Mouse (Mus musculus): ENCODE measurements at regions not wholly inside any gene's neighbourhood (a gene's known extent, or its start where the extent isn't known, plus 50 kb on each side); places are given as distances from the start of the nearest gene placed in this dataset.

DNA sequence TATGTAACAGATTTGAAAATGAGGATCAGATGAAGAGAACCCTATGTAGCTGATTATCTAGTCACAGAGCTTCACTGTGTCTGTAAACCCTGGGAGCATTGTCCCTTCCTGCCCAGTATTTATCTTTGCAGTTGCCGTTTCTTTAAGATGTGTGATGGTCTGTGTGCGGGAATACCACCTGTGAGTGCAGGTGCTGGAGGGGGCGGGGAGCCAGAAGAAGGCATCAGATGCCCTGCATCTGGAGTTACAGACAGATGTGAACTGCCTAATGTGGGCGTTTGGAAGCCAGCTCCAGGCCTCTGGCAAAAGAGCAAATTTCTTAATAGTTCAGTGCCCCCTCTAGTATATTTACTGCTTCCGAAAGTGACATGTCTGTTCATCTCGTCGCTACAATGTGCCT lies 193.1 kb downstream of the Diras2 start:
- H3K4me1 ChIP-seq (replicated peaks; ENCODE audit: control insufficient read depth, insufficient read depth, low read length) = no peaks in the 10 kb centered on the region
- no peak overlapping the region for H3K9ac ChIP-seq (replicated peaks; ENCODE audit: low read depth, low read length)
- no peaks in the 10 kb centered on the region for H3K9me3 ChIP-seq (ENCODE audit: control insufficient read depth, low read length)
- H3K36me3 ChIP-seq (ENCODE audit: control insufficient read depth, insufficient read depth) = no peaks in the 10 kb centered on the region
- no peaks in the 10 kb centered on the region for H3K27me3 ChIP-seq (replicated peaks; ENCODE audit: control insufficient read depth, insufficient read depth, low read length)
- no peak overlapping the region for H3K4me2 ChIP-seq (ENCODE audit: low read length)
- ATAC-seq = no peak
- WGBS = 80% methylated on average over 7 of the region's 7 CpGs
- H3K4me3 ChIP-seq (replicated peaks; ENCODE audit: low read length) = no peak overlapping the region
- no peak overlapping the region for H3K27ac ChIP-seq (ENCODE audit: low read length)

DNA sequence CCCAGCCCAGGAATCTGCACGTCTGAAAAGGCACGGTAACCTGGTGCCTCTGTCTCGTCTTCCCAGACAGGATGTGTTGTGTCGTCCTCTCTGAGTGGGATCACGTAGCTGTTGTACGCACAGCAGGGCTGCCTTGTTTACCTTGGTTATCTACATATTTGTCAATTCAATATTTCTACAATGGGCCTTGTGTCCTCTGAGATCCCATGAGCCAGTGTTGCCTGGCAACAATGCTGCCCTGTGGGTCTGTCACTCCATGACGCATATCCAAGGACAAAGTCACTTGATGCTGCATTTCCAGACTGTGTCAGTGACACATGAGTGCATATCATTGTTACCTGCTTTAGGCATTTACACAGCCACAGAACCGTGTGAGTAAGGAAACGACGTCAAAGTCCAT lies 191.9 kb downstream of the Diras2 start:
- ATAC-seq = no peak
- Histone ChIP-seq H3K4me3 (replicated peaks; ENCODE audit: low read length) (no peak overlapping the region), H3K4me1 (replicated peaks; ENCODE audit: control insufficient read depth, insufficient read depth, low read length) (no peaks in the 10 kb centered on the region), H3K27me3 (replicated peaks; ENCODE audit: control insufficient read depth, insufficient read depth, low read length) (no peaks in the 10 kb centered on the region), H3K9ac (replicated peaks; ENCODE audit: low read depth, low read length) (no peak overlapping the region), H3K36me3 (ENCODE audit: control insufficient read depth, insufficient read depth) (no peaks in the 10 kb centered on the region), H3K27ac (ENCODE audit: low read length) (no peak overlapping the region), H3K9me3 (ENCODE audit: control insufficient read depth, low read length) (no peaks in the 10 kb centered on the region), H3K4me2 (ENCODE audit: low read length) (no peak overlapping the region)
- 50% methylated on average over 10 of the region's 10 CpGs for WGBS

DNA sequence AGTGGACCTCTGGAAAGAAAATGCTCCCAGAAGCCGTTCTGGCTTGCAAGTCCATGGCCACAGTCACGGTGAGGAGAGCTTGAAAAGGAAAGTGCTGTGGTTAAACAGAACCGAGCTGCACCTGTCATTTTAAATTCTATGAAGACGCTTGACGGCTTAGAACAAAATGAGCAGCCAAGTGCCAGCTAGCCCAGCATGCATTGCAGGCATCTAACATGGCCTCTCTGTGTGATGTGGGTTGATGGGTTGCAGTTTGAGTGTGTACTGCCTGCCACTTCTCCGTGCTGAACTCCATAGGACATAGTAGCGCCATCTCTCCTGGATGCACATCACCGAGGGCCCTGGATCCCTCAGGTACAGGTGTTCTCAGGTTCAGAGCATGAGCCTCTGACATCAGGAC lies 189.1 kb downstream of the Diras2 start:
- H3K27ac ChIP-seq (ENCODE audit: low read length) = no peak overlapping the region
- no peak overlapping the region for H3K4me2 ChIP-seq (ENCODE audit: low read length)
- H3K27me3 ChIP-seq (replicated peaks; ENCODE audit: control insufficient read depth, insufficient read depth, low read length) = no peaks in the 10 kb centered on the region
- ATAC-seq = no peak
- H3K9ac ChIP-seq (replicated peaks; ENCODE audit: low read depth, low read length) = no peak overlapping the region
- WGBS = 91% methylated on average over 8 of the region's 8 CpGs
- H3K9me3 ChIP-seq (ENCODE audit: control insufficient read depth, low read length) = no peaks in the 10 kb centered on the region
- H3K4me1 ChIP-seq (replicated peaks; ENCODE audit: control insufficient read depth, insufficient read depth, low read length) = peaks cover 4% of the 10 kb centered on the region
- no peaks in the 10 kb centered on the region for H3K36me3 ChIP-seq (ENCODE audit: control insufficient read depth, insufficient read depth)
- no peak overlapping the region for H3K4me3 ChIP-seq (replicated peaks; ENCODE audit: low read length)

DNA sequence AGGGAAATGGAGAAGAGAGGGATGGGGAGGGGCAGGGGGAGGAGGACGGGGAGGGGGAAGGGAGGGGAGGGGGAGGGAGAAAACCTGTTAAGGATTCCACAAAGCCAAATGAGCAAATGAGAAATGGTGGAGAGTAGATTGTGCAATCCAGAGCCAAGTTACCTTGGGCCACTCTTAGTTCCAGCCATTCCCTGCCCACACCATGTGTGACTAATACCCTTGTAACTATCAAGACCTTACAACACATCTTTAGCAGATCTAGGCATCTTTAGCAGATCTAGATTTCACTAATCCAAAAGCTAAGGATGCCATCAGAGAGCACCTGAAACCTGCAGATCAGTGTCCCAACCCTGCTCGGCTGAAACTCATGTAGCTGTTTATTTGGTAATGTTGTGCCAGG lies 186.7 kb downstream of the Diras2 start:
- Histone ChIP-seq H3K27me3 (replicated peaks; ENCODE audit: control insufficient read depth, insufficient read depth, low read length) (no peaks in the 10 kb centered on the region), H3K9me3 (ENCODE audit: control insufficient read depth, low read length) (no peaks in the 10 kb centered on the region), H3K27ac (ENCODE audit: low read length) (no peak overlapping the region), H3K36me3 (ENCODE audit: control insufficient read depth, insufficient read depth) (no peaks in the 10 kb centered on the region), H3K9ac (replicated peaks; ENCODE audit: low read depth, low read length) (no peak overlapping the region), H3K4me3 (replicated peaks; ENCODE audit: low read length) (no peak overlapping the region), H3K4me1 (replicated peaks; ENCODE audit: control insufficient read depth, insufficient read depth, low read length) (peaks cover 8% of the 10 kb centered on the region), H3K4me2 (ENCODE audit: low read length) (no peak overlapping the region)
- ATAC-seq = no peak
- 84% methylated on average over 2 of the region's 2 CpGs for WGBS

DNA sequence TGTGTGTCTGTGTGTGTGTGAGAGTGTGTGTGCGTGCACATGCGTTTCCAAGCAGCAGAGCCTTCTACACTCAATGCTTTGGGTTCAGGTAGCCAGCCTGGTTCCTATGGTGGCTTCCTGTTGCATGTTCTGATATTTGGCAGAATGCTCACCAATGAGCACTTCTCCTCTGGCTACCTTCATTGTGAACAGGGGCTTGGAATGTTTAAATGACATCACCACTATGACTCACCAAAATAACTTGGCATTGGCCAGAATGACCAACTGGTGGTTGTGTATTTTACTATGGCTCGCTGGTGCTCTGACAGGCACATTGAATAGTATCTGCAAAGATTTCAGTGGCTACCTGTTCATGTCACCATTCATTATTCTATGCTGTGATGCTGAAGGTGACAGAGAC lies 186.2 kb downstream of the Diras2 start:
- Histone ChIP-seq H3K4me3 (replicated peaks; ENCODE audit: low read length) (no peak overlapping the region), H3K36me3 (ENCODE audit: control insufficient read depth, insufficient read depth) (no peaks in the 10 kb centered on the region), H3K9ac (replicated peaks; ENCODE audit: low read depth, low read length) (no peak overlapping the region), H3K4me2 (ENCODE audit: low read length) (no peak overlapping the region), H3K27ac (ENCODE audit: low read length) (no peak overlapping the region), H3K9me3 (ENCODE audit: control insufficient read depth, low read length) (no peaks in the 10 kb centered on the region), H3K27me3 (replicated peaks; ENCODE audit: control insufficient read depth, insufficient read depth, low read length) (no peaks in the 10 kb centered on the region), H3K4me1 (replicated peaks; ENCODE audit: control insufficient read depth, insufficient read depth, low read length) (peaks cover 8% of the 10 kb centered on the region)
- WGBS = 93% methylated on average over 3 of the region's 3 CpGs
- no peak for ATAC-seq

DNA sequence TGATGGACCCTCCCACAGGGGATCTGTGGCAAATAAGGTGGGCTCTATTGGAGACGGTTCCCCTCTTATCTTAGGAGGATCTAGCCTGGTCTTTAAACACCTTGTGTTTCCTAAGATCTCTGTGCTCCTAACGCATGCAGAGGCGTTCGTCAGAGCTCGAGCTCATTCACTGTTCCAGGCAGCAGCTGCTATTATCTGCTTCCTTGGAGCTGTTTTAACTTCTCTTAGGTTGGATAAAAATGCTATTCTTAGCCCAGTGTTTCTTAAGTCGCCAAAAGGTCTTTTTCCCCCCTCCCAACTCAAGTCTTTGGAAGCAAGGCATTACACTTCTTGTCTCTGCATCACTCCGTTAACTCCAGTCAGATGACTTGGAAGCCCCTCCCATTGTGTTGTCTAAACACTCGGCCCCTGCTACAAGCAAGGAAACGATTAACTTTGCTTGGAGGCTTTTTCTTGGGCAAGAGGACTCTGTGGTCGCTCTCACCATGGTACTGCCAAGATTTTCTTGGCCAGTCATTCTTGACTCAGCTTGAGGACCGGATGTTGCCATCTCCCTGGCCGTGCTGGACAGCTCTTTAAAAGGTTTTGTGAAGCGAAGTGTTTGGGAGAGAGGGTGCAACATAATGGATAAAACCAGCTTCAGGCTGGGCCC lies 185.6 kb downstream of the Diras2 start:
- no peak for ATAC-seq
- Histone ChIP-seq H3K4me1 (replicated peaks; ENCODE audit: control insufficient read depth, insufficient read depth, low read length) (peaks cover 8% of the 10 kb centered on the region), H3K4me2 (ENCODE audit: low read length) (no peak overlapping the region), H3K27ac (ENCODE audit: low read length) (no peak overlapping the region), H3K36me3 (ENCODE audit: control insufficient read depth, insufficient read depth) (no peaks in the 10 kb centered on the region), H3K9ac (replicated peaks; ENCODE audit: low read depth, low read length) (no peak overlapping the region), H3K9me3 (ENCODE audit: control insufficient read depth, low read length) (no peaks in the 10 kb centered on the region), H3K4me3 (replicated peaks; ENCODE audit: low read length) (no peak overlapping the region), H3K27me3 (replicated peaks; ENCODE audit: control insufficient read depth, insufficient read depth, low read length) (no peaks in the 10 kb centered on the region)
- 51% methylated on average over 13 of the region's 13 CpGs for WGBS

DNA sequence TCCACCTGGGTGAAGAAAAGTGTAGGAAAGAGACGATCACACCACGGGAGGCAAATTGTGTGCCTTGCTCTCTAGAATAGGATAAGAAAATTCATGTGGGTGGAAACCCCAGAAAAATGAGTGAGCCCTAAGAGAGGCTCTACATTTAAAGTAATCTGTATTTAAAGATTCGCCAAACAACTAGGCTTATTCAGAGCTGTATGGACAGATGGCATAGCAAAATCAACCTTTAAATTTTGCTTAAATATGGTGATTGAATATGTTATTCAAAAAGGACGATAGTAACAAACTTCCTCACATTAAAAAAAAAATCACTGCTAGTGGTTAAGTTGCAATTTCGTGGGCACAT lies 185.1 kb downstream of the Diras2 start:
- Histone ChIP-seq H3K9me3 (ENCODE audit: control insufficient read depth, low read length) (no peaks in the 10 kb centered on the region), H3K9ac (replicated peaks; ENCODE audit: low read depth, low read length) (no peak overlapping the region), H3K4me2 (ENCODE audit: low read length) (no peak overlapping the region), H3K36me3 (ENCODE audit: control insufficient read depth, insufficient read depth) (no peaks in the 10 kb centered on the region), H3K4me1 (replicated peaks; ENCODE audit: control insufficient read depth, insufficient read depth, low read length) (peaks cover 8% of the 10 kb centered on the region), H3K4me3 (replicated peaks; ENCODE audit: low read length) (no peak overlapping the region), H3K27me3 (replicated peaks; ENCODE audit: control insufficient read depth, insufficient read depth, low read length) (no peaks in the 10 kb centered on the region), H3K27ac (ENCODE audit: low read length) (no peak overlapping the region)
- WGBS = 78% methylated on average over 5 of the region's 5 CpGs
- ATAC-seq = no peak

DNA sequence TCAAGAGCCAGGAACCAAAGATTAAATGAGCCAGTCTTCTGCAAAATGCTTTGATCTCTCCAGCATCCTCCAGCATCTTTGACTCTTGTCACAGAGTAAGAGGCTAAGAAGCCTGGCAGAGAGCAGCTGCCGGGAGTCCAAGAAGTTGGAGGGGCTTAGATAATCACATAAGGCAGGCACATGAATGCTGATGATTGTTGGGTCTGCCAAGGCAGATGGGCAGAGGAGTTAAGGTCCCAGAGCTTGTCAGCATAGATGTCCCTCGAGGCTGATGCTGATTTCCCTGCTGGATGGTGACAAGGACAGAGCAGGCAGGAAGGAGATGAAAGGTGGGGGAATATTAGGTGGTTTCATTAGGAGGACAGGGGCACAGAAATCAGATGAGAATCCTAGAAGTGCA lies 183.4 kb downstream of the Diras2 start:
- Histone ChIP-seq H3K4me1 (replicated peaks; ENCODE audit: control insufficient read depth, insufficient read depth, low read length) (peaks cover 8% of the 10 kb centered on the region), H3K9ac (replicated peaks; ENCODE audit: low read depth, low read length) (no peak overlapping the region), H3K4me3 (replicated peaks; ENCODE audit: low read length) (no peak overlapping the region), H3K9me3 (ENCODE audit: control insufficient read depth, low read length) (no peaks in the 10 kb centered on the region), H3K27ac (ENCODE audit: low read length) (no peak overlapping the region), H3K36me3 (ENCODE audit: control insufficient read depth, insufficient read depth) (no peaks in the 10 kb centered on the region), H3K4me2 (ENCODE audit: low read length) (no peak overlapping the region), H3K27me3 (replicated peaks; ENCODE audit: control insufficient read depth, insufficient read depth, low read length) (no peaks in the 10 kb centered on the region)
- no peak for ATAC-seq
- WGBS = 52% methylated on average over 2 of the region's 2 CpGs

DNA sequence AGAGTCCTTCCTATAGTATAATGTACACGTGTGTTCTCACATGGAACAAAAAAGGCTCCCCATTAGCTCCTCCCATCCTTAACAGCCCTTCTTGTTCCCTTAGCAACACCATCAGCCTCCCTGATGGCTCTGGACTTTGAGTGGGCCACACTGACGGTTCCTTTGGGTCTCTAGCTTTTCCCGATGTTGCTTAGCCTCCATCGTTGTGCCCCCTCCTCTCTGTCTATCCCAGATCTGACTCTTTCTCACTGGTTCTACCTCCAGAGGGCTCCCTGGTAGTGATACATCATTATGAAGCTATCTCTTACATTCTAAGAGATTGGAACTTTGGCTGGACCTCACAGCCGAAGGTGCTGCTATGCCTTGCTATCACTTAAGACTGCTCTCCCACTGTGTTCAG lies 181.5 kb downstream of the Diras2 start:
- H3K4me2 ChIP-seq (ENCODE audit: low read length) = no peak overlapping the region
- 85% methylated on average over 5 of the region's 5 CpGs for WGBS
- H3K27ac ChIP-seq (ENCODE audit: low read length) = no peak overlapping the region
- H3K9ac ChIP-seq (replicated peaks; ENCODE audit: low read depth, low read length) = no peak overlapping the region
- H3K36me3 ChIP-seq (ENCODE audit: control insufficient read depth, insufficient read depth) = no peaks in the 10 kb centered on the region
- no peaks in the 10 kb centered on the region for H3K9me3 ChIP-seq (ENCODE audit: control insufficient read depth, low read length)
- H3K4me3 ChIP-seq (replicated peaks; ENCODE audit: low read length) = no peak overlapping the region
- H3K4me1 ChIP-seq (replicated peaks; ENCODE audit: control insufficient read depth, insufficient read depth, low read length) = peaks cover 8% of the 10 kb centered on the region
- no peaks in the 10 kb centered on the region for H3K27me3 ChIP-seq (replicated peaks; ENCODE audit: control insufficient read depth, insufficient read depth, low read length)
- no peak for ATAC-seq

DNA sequence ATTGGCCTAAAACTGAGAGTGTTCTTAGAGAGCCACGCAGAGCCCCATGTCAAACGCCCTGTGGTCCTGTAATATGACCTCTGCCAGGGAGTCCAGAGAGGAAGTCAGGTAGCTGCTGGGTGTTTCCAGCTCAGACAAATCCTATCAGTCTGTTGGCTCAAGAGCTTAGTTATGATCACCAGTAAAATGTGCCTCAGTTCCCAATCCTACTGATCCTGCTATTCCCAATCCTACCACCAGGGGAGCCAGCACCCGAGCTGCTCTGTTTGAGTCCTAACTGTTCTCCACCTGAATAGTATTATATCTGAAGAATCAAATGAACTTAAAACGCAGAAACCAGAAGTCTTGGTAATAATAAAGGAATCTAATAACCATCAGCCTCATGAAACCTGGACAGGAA lies 178.5 kb downstream of the Diras2 start:
- H3K4me2 ChIP-seq (ENCODE audit: low read length) = no peak overlapping the region
- H3K27me3 ChIP-seq (replicated peaks; ENCODE audit: control insufficient read depth, insufficient read depth, low read length) = no peaks in the 10 kb centered on the region
- ATAC-seq = no peak
- 90% methylated on average over 4 of the region's 4 CpGs for WGBS
- no peaks in the 10 kb centered on the region for H3K36me3 ChIP-seq (ENCODE audit: control insufficient read depth, insufficient read depth)
- no peak overlapping the region for H3K27ac ChIP-seq (ENCODE audit: low read length)
- peaks cover 4% of the 10 kb centered on the region; the same call in 1 of the 2 replicates for H3K9me3 ChIP-seq (ENCODE audit: control insufficient read depth, low read length)
- no peak overlapping the region for H3K4me3 ChIP-seq (replicated peaks; ENCODE audit: low read length)
- H3K4me1 ChIP-seq (replicated peaks; ENCODE audit: control insufficient read depth, insufficient read depth, low read length) = peaks cover 2% of the 10 kb centered on the region; the same call in 1 of the 2 replicates
- H3K9ac ChIP-seq (replicated peaks; ENCODE audit: low read depth, low read length) = no peak overlapping the region
